Comparison of ENCODE assay signal across 22 mouse cellular contexts in the genomic region with DNA sequence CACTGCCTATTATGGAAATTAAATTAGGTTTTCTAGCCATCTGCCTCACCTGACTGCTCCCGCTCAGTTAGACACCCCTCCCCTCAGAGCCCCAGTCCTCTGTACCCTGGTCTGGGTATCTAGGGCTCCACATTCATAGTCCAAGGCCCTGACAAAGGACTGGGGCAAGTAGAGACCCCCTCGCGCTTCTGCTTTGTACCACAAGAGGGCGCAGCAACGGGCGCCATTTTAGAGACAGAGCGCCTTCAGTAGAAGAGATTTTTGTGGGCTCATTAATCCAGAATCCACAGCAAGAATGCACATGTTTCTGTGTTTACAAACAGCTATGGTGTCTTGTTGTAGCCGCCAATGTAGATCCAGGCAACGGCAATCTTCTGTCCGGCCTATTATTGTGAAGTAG.
DNase-seq lines count a peak whose midpoint lies in the region; TF ChIP-seq lines count a peak whose summit lies in the region.
"Had no signal": no experiment of that assay in that cellular context is flagged by ENCODE, and none has a peak within 500 bp of the region (broad histone marks: within the 10 kb centered on the region; RNA-seq: fewer than 3 reads in every experiment).

No protein-coding gene starts in this region.

- DNase-seq in layer of hippocampus, adult 2 months (ENCODE audit: low spot score in 2 of 2), result no peak
- DNase-seq in layer of hippocampus, adult 9-11 months, result no peak
- DNase-seq in testis, postnatal 10 days (ENCODE audit: low spot score), result no peak
- peak; percentile 34 for DNase-seq in R1 (ENCODE audit: low read depth, low spot score)
- DNase-seq in spleen, postnatal 4 days (ENCODE audit: low spot score in 2 of 2), result no peak
- no peak for DNase-seq in spleen, postnatal 36 days (ENCODE audit: low spot score in 2 of 2)
- DNase-seq: adrenal gland, adult 8-10 months; cerebellum, postnatal 10 days; kidney, adult 11 months; kidney, postnatal 10 days; left cerebral cortex, postnatal 4 days; liver; right cerebral cortex, postnatal 25 days; thymus, postnatal 14 days had no signal

- no peaks in the 10 kb centered on the region for H3K36me3 ChIP-seq in testis, adult 2 months (ENCODE audit: control insufficient read depth, insufficient read depth, low read length)
- H3K36me3 ChIP-seq: embryonic facial prominence, embryonic 12.5 days; forebrain, embryonic 15.5 days; heart, embryonic 13.5 days; hindbrain, embryonic 15.5 days; lung, embryonic 15.5 days had no signal

- no peak for TF ChIP-seq POLR2A in testis, adult 2 months (IDR thresholded peaks at IDR 0.05; ENCODE audit: control insufficient read depth, low read depth, low read length)

- H3K4me1 ChIP-seq in testis, adult 2 months (ENCODE audit: control insufficient read depth, insufficient read depth, low read length), result no peaks in the 10 kb centered on the region
- H3K4me1 ChIP-seq: heart, embryonic 13.5 days had no signal

- no peak overlapping the region for H3K4me3 ChIP-seq in layer of hippocampus, adult 2 months
- no peak overlapping the region for H3K4me3 ChIP-seq in testis, adult 2 months (ENCODE audit: control insufficient read depth, low read depth, low read length)
- H3K4me3 ChIP-seq: embryonic facial prominence, embryonic 12.5 days; erythroblast, embryonic 14.5 days; forebrain, embryonic 15.5 days; heart, embryonic 13.5 days; hindbrain, embryonic 15.5 days; lung, embryonic 15.5 days had no signal

- H3K27me3 ChIP-seq in testis, adult 2 months (ENCODE audit: control insufficient read depth, insufficient read depth, low read length), result no peaks in the 10 kb centered on the region
- H3K27me3 ChIP-seq: embryonic facial prominence, embryonic 12.5 days; forebrain, embryonic 15.5 days; hindbrain, embryonic 15.5 days; lung, embryonic 15.5 days had no signal

- no peak overlapping the region for H3K27ac ChIP-seq in layer of hippocampus, adult 2 months
- no peak overlapping the region for H3K27ac ChIP-seq in testis, adult 2 months (ENCODE audit: control insufficient read depth, insufficient read depth, low read depth, low read length)
- H3K27ac ChIP-seq: embryonic facial prominence, embryonic 12.5 days; heart, embryonic 13.5 days; lung, embryonic 15.5 days; macrophage had no signal

- peak; percentile 58 for TF ChIP-seq CTCF in layer of hippocampus, adult 2 months (conservative IDR thresholded peaks at IDR 0.05)
- TF ChIP-seq CTCF in testis, adult 2 months (IDR thresholded peaks at IDR 0.05; ENCODE audit: control insufficient read depth, insufficient read depth, insufficient replicate concordance, low read depth, low read length), result peak; percentile 47
